Mouse (Mus musculus): ENCODE results near the gene Tgfa. TPM values are rescaled to one million over a fixed set of nuclear protein-coding genes. Genes with fewer than 3 reads are reported as not detected.

The Tgfa gene
- polyA plus RNA-seq (2015; fragmentation: Nextera tagmentation; extraction: Ambion mirVana) = 3.8 and 5.6 TPM in 2 replicates

GRCm38 (mm10) chr6:86194941-86195932 lies at the start of gene Tgfa:
TSS of gene Tgfa (plus strand) at chr6:86195223.

Other genes with a start within 250 kb of the Tgfa start
- 26.2 and 34.7 TPM in 2 replicates for gene Dusp11, start 233.6 kb upstream of the Tgfa start, polyA plus RNA-seq (2015; fragmentation: Nextera tagmentation; extraction: Ambion mirVana)
- gene Figla, start 179.1 kb upstream of the Tgfa start, polyA plus RNA-seq (2015; fragmentation: Nextera tagmentation; extraction: Ambion mirVana) = 0.71 TPM in 1 of 2 replicates, not detected in the other
- gene Add2, start 166.5 kb upstream of the Tgfa start, polyA plus RNA-seq (2015; fragmentation: Nextera tagmentation; extraction: Ambion mirVana) = 10.4 and 28.0 TPM in 2 replicates
- 203 and 239 TPM in 2 replicates for gene Fam136a, start 170.4 kb downstream of the Tgfa start, polyA plus RNA-seq (2015; fragmentation: Nextera tagmentation; extraction: Ambion mirVana)
- 784 and 796 TPM in 2 replicates for gene Snrpg, start 176.1 kb downstream of the Tgfa start, polyA plus RNA-seq (2015; fragmentation: Nextera tagmentation; extraction: Ambion mirVana)
- gene Pcyox1, start 201.9 kb downstream of the Tgfa start, polyA plus RNA-seq (2015; fragmentation: Nextera tagmentation; extraction: Ambion mirVana) = 81.1 and 146 TPM in 2 replicates
- gene Tia1, start 209.0 kb downstream of the Tgfa start, polyA plus RNA-seq (2015; fragmentation: Nextera tagmentation; extraction: Ambion mirVana) = 52.7 and 80.3 TPM in 2 replicates
- not detected in 2 replicates for gene Gm44790, start 231.4 kb downstream of the Tgfa start, polyA plus RNA-seq (2015; fragmentation: Nextera tagmentation; extraction: Ambion mirVana)
- gene C87436, start 243.2 kb downstream of the Tgfa start, polyA plus RNA-seq (2015; fragmentation: Nextera tagmentation; extraction: Ambion mirVana) = 22.9 and 25.9 TPM in 2 replicates

Data from adrenal gland, postnatal 0 days (tissue).